Mouse (Mus musculus) stomach, postnatal 0 days (tissue): ENCODE results near the gene Rfx3. TPM values are rescaled to one million over a fixed set of nuclear protein-coding genes. Genes with fewer than 3 reads are reported as not detected.

Source experiments
- ATAC-seq: fragments of 200-750 bp; cut with Nextera tagmentation; 2 replicates; pipeline ENCODE4 v1.8.0; 2017; ENCODE audit not compliant: low FRiP score, low TSS enrichment
- DNase-seq: peaks from one replicate; pipeline ENCODE4 v3.0.0-alpha.2; 2016; ENCODE audit warnings: low spot score
- H3K27ac ChIP-seq: fragments of 300-500 bp; sonication (generic); replicated peaks from 2 replicates; pipeline ENCODE4 v1.5.1; 2014; ENCODE audit warnings: mild to moderate bottlenecking, control low read depth
- H3K27me3 ChIP-seq: fragments of 300-500 bp; sonication (generic); 2 replicates; pipeline ENCODE4 v1.6.1; 2014; ENCODE audit warnings: low read length; ENCODE audit not compliant: control insufficient read depth, insufficient read depth
- H3K36me3 ChIP-seq: fragments of 300-500 bp; sonication (generic); 2 replicates; pipeline ENCODE4 v1.6.1; 2014; ENCODE audit warnings: low read length, mixed read lengths; ENCODE audit not compliant: control insufficient read depth, insufficient read depth
- H3K4me1 ChIP-seq: fragments of 300-500 bp; sonication (generic); replicated peaks from 2 replicates; pipeline ENCODE4 v1.6.1; 2014; ENCODE audit warnings: antibody characterized with exemption; ENCODE audit not compliant: control insufficient read depth, insufficient read depth
- H3K4me2 ChIP-seq: fragments of 300-500 bp; sonication (generic); replicated peaks from 2 replicates; pipeline ENCODE4 v1.6.1; 2014; ENCODE audit warnings: low read depth, mild to moderate bottlenecking, control low read depth, moderate library complexity
- H3K4me3 ChIP-seq: fragments of 300-500 bp; sonication (generic); 2 replicates; pipeline ENCODE4 v1.5.1; 2014; ENCODE audit warnings: low read depth, low read length, control low read depth
- H3K9ac ChIP-seq: fragments of 300-500 bp; sonication (generic); 2 replicates; pipeline ENCODE4 v1.6.1; 2014; ENCODE audit warnings: mild to moderate bottlenecking, low read length, control low read depth, mixed read lengths
- H3K9me3 ChIP-seq: fragments of 300-500 bp; sonication (generic); 2 replicates; pipeline ENCODE4 v1.6.1; 2016; ENCODE audit warnings: low read length; ENCODE audit not compliant: control insufficient read depth
- CTCF ChIP-seq: IDR thresholded peaks from 2 replicates; pipeline ENCODE4 v1.5.1; 2016; ENCODE audit warnings: antibody characterized with exemption, low read depth, mild to moderate bottlenecking, moderate library complexity
- EP300 ChIP-seq: optimal IDR thresholded peaks from 2 replicates; pipeline ENCODE3; 2016; ENCODE audit warnings: antibody characterized with exemption
- WGBS: fragments of 180-500 bp; shearing (Covaris S2); extraction: QIAGEN DNeasy Blood & Tissue Kit; methylation state at CpG from one replicate; pipeline ENCODE4 v1.1.7; 2014; 5-methylcytosine and 5-hydroxymethylcytosine counted together
- polyA plus RNA-seq: library from polyadenylated mRNA; unstranded; fragments of >200 nt; fragmentation: Nextera tagmentation; extraction: Ambion mirVana; gene quantifications from 2 replicates; pipeline ENCODE4 v1.2.1, GENCODE M21; 2015

Gene Rfx3
- polyA plus RNA-seq, 1 experiment from 2014 or later: 2.0 TPM

DNA sequence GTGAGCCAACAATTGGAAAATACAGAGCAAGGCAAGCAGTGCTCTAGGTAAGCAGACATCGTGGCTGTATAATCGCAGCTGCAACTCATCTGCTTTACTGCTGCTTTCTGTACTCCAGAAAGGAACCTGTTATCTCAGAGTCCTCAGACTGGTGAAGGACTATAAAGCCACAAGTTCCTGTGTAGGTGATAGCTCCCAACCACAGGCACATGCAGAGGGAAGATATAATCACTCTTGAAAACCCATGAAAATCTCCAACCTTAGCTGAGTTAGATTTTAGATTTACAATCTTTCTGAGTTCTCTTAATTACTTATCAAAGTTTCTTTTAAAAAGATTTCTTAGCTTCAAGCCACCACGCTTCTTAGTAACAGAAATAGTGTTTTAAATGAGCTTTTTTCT, 84.6 kb downstream of the Rfx3 start:
- H3K4me3 ChIP-seq: no peak overlapping the region
- no peak overlapping the region for H3K4me2 ChIP-seq
- H3K27me3 ChIP-seq: no peaks in the 10 kb centered on the region
- no peak overlapping the region for H3K27ac ChIP-seq
- H3K9ac ChIP-seq: no peak overlapping the region
- H3K9me3 ChIP-seq: no peaks in the 10 kb centered on the region
- 68% methylated on average over 3 of the region's 3 CpGs for WGBS
- TF ChIP-seq CTCF: no peak
- no peak for TF ChIP-seq EP300
- no peaks in the 10 kb centered on the region for H3K36me3 ChIP-seq
- DNase-seq (no peak), ATAC-seq (no peak)
- H3K4me1 ChIP-seq: no peaks in the 10 kb centered on the region

DNA sequence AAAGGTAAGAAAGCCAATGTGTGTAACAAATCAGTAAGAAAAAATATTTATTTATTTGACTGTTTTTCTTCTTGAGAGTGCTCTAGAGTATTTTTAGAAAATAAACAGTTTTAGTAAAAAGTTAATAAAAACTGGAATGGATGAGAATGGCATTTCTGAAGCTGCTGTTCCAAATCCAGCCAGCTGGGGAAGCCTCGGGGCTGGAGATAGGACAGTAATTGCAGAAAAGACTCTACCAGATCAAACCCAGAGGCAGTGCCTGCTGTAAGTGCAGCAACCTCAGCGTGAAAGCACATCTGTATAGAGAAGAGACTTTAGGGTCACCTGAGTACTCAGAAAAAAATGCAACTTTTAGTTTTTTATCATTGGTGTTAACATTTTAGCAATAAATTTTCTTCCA, 91.9 kb downstream of the Rfx3 start:
- Histone ChIP-seq H3K36me3 (no peaks in the 10 kb centered on the region), H3K4me1 (no peaks in the 10 kb centered on the region), H3K9me3 (no peaks in the 10 kb centered on the region), H3K4me3 (no peak overlapping the region), H3K9ac (no peak overlapping the region), H3K27me3 (no peaks in the 10 kb centered on the region), H3K27ac (no peak overlapping the region), H3K4me2 (no peak overlapping the region)
- DNase-seq (no peak), ATAC-seq (no peak)
- WGBS: 47% methylated on average over 2 of the region's 2 CpGs
- TF ChIP-seq CTCF: peak; percentile 50
- no peak for TF ChIP-seq EP300

DNA sequence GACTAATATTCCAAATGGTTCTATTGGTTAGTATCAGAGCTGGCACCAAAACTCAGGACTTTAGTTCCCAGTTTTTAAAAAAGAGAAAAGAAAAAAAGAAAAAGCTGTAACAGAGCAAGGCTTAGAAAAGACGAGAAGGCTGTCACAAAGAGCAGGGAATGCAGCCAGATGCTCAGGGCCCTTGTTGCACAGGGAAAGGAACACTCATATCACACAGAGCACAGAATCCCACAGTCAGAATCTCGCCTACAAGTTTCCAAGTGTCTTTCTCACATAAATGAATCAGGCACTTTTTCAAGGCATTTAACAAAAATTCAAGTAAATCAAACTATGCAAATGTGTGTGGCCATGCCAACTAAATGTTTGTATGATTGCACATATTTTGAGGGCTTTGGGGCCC, 94.5 kb downstream of the Rfx3 start:
- Histone ChIP-seq H3K9me3 (no peaks in the 10 kb centered on the region), H3K36me3 (no peaks in the 10 kb centered on the region), H3K4me3 (no peak overlapping the region), H3K4me2 (no peak overlapping the region), H3K9ac (no peak overlapping the region), H3K27me3 (no peaks in the 10 kb centered on the region), H3K4me1 (no peaks in the 10 kb centered on the region), H3K27ac (no peak overlapping the region)
- DNase-seq: no peak
- 64% methylated on average over 2 of the region's 2 CpGs for whole genome bisulfite sequencing
- TF ChIP-seq EP300: no peak
- TF ChIP-seq CTCF: no peak
- ATAC-seq: no peak

DNA sequence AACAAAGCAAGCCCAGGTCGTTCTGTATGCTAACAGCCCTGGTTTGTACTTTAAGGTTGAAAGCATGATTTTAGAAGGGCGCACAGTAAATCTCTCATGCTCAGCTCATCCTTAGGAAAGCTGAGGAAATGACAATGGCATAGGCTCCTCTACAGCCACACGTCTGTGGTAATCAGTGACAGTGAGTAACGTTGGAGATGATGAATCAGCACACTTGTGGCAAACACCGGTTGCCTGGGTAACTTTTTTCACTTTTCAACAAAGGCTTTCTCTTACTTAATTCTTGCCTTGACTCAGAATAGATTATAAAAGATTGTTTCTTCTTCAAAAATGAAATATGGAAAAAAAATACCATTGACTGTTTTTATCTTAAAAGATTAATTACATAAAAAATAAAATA, 104.0 kb downstream of the Rfx3 start:
- 39% methylated on average over 5 of the region's 5 CpGs for WGBS
- DNase-seq: no peak
- Histone ChIP-seq H3K4me1 (no peaks in the 10 kb centered on the region), H3K36me3 (no peaks in the 10 kb centered on the region), H3K27ac (no peak overlapping the region), H3K9me3 (no peaks in the 10 kb centered on the region), H3K27me3 (no peaks in the 10 kb centered on the region), H3K4me3 (no peak overlapping the region), H3K4me2 (no peak overlapping the region), H3K9ac (no peak overlapping the region)
- TF ChIP-seq CTCF: no peak
- no peak for TF ChIP-seq EP300
- ATAC-seq: no peak

DNA sequence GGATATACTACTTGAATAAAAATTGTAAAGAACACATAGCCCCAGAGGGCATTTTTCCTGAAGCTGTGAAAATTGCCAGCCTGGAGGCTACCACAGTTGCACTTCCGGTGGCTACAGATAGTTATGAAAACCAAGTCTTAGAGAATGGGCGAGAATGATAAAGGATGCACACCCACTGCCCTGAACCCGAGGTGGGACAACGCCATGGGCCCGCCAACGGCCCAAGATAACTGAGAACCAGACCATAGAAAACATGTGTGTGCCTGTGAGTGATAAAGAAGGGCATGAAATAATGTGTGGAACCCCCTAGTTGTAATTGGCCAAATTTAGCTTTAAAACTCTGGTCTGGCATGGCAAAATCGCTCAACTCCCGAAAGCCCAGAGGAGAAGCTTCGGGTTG, 105.0 kb downstream of the Rfx3 start:
- ATAC-seq (no peak), DNase-seq (no peak)
- 92% methylated on average over 9 of the region's 9 CpGs for WGBS
- Histone ChIP-seq H3K27me3 (no peaks in the 10 kb centered on the region), H3K4me1 (no peaks in the 10 kb centered on the region), H3K27ac (no peak overlapping the region), H3K9ac (no peak overlapping the region), H3K9me3 (no peaks in the 10 kb centered on the region), H3K36me3 (no peaks in the 10 kb centered on the region), H3K4me3 (no peak overlapping the region), H3K4me2 (no peak overlapping the region)
- TF ChIP-seq CTCF (no peak), EP300 (no peak)

DNA sequence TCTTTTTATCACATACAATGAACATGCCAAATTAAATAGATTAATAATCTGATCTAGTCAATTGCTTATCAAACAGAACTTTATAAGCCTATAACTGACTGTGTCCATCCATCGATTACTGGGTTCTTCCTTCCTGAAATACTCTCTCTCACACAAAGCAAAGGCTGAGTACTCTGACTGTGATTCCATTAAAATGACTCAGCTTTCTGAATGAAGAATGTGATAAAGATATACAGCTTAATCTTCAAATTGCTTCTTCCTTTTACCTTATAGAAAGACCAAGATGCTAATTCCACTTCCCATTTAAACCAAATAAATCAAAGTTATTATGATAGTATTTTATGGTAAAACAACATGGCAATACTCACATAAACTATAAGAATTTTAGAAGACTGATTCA, 105.8 kb downstream of the Rfx3 start:
- ATAC-seq (no peak), DNase-seq (no peak)
- Histone ChIP-seq H3K36me3 (no peaks in the 10 kb centered on the region), H3K27ac (no peak overlapping the region), H3K4me2 (no peak overlapping the region), H3K9ac (no peak overlapping the region), H3K27me3 (no peaks in the 10 kb centered on the region), H3K4me3 (no peak overlapping the region), H3K4me1 (no peaks in the 10 kb centered on the region), H3K9me3 (no peaks in the 10 kb centered on the region)
- TF ChIP-seq EP300 (no peak), CTCF (no peak)
- 82% methylated on average over 1 of the region's 1 CpGs for WGBS
